Mouse (Mus musculus) liver, embryonic 14.5 days (tissue): ENCODE data around the gene Pdcd1lg2.

Source experiments
- CTCF ChIP-seq: IDR thresholded peaks from 2 replicates; pipeline ENCODE4 v1.5.1; 2016; ENCODE audit warnings: antibody characterized with exemption, low read depth, control low read depth
- EP300 ChIP-seq: IDR thresholded peaks from 2 replicates; pipeline ENCODE4 v1.6.1; 2016; ENCODE audit warnings: antibody characterized with exemption, low read depth

- no peak for TF ChIP-seq EP300
- TF ChIP-seq CTCF: no peak
Observed at GRCm38 (mm10) chr19:29472946-29473345, 62.2 kb downstream of the Pdcd1lg2 start.
